Mouse (Mus musculus): ENCODE data around the gene Mier1.

Mier1 gene

DNA sequence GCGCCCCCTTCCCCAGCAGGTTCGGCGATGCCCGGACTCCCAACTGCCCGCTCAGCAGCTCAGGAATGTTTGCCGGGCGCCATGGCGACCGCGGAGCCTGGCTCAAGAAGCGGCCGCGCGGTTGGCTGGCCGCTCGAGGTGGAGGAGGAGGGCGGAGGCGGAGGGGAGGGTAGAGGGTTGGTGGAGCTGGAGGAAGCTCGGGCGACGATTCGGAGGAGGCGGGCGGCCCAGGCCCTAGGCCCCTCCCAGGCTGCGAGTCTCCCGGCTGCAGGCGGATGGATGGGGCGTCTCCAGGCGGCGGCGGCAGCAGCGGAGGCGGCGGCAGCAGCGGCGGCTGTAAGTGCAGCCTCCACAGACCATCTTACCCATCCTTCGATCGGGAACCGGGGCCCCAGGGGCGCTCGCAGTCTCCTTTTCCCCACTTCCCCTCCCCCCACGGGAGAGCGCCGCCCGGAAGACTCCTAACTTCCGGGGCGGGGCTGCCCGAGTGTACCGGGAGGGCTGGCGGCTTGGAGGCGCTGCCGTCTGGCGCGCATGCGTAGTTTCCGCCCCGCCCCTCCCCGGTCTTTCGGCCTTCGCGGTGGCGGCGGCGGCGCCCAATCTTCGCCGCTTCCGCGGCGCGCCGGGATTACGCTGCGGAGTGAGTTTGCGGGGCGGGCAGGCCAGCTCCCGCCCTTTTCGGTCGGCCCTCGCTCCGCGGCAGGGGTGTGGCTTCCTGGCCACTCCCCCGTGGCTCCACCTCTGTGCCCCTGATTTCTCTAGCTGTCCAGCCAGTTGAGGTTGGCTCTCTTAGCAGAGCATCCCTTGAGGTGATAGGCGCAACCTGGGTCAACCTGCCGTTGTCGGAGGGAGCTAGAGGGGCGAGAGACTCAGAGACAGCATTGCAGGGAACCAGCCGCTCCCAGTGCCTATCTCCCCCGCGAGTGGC lies at the start of gene Mier1, which contains the start of gene Wdr78:
Gene Mier1, plus strand, starts transcription at position 207 of the 928 bp plus-strand sequence.
Gene Wdr78, minus strand, starts transcription at position 372 of the 928 bp plus-strand sequence.
- peak; percentile 94 to 96 for DNase-seq (ENCODE audit: low spot score in 2 of 2)

DNA sequence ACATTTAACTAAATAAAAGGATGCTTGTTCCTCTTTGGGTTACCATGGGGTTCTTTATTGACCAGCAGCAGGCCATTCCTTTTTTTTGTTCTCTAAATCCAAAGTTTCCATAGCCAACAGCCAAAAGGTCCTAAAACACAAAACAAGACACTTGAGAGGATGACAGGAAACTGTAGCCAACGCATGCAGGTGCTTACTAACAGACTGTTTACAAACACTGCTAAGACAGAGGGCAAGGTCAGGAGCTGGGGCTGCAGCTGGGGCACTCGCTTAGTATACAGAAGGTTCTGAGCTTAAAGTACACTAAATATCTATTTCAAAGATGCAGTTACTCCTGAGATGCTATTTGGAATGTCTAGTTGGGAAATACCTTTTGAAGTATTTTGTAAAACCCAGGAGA lies 49.8 kb upstream of the Mier1 start:
- no peak for DNase-seq (ENCODE audit: low spot score in 2 of 2)

DNA sequence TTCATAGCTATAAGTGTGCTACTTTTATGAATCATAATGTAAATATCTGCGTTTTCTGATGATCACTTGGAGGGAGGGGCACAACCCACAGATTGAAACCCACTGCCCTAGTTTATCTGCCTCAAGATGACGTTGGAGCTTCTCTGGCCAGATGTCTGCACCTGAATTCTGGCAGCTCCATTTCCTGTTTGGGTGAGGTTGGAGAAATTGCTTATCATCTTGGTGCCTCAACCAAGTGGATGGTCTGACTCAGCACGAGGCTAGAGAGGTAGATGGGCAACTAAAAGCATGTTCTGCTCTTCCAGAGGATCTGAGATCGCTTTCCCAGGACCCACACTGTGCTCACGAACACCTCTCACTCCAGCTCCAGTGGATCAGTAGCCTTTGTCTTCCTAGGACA lies 49.2 kb upstream of the Mier1 start:
- DNase-seq (ENCODE audit: low spot score in 2 of 2), result no peak

DNA sequence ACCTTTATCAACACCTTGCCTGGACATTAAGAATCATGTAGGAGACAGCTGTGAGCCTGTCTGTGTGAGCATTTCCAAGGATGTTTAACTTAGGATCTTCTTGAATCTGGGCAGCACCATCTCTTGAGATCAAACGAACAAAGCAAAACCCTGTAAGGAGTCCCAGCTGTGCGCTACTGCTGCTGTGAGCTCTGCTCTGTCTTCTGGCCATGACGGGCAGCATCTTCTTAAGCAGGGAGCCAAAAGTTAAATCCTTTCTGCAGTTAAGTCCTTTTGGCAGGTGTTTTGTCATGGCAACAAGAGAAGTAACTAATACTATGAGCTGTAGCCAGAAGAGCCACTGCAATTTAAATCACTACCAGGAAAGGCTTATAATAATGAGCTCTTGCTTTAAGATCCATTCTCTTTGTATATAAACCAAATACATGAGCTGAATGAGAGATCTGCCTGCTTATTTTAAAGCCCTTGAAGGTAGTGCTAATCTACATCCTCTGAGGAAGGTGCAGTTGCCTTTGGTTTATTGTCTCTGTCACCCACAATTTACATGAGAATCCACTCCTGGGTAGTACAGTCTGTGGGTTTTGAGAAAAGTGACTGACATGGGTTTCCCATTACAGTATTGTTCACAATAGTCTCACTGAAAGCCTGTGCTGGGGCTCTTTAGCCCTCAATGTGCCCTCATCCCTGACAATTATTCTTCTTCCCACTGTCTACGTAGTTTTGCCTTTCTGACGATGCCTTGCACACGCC lies 46.1 kb upstream of the Mier1 start:
- DNase-seq (ENCODE audit: low spot score in 2 of 2), result no peak

- DNase-seq (ENCODE audit: low spot score in 2 of 2), result no peak
These were observed 43.6 kb upstream of the Mier1 start for GRCm38 (mm10) chr4:103070631-103071030.

DNA sequence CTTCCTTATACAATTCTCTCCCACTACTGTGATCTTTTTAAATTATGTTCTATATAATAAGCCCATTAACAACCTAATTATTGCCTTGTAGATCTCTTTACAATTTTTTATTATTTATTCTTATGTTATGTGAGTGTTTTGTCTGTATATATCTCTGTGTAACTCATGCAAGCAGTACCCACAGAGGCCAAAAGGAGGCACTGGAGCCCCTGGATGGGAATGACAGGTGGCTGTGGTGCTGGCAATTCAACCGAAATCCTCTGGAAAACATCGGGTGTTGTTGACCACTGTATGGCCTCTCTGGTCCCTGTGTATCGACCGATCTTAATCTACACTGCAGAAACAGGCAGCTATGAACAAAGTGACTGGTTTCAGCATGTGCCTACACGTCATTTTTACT lies 29.0 kb upstream of the Mier1 start:
- no peak for DNase-seq (ENCODE audit: low spot score in 2 of 2)

DNA sequence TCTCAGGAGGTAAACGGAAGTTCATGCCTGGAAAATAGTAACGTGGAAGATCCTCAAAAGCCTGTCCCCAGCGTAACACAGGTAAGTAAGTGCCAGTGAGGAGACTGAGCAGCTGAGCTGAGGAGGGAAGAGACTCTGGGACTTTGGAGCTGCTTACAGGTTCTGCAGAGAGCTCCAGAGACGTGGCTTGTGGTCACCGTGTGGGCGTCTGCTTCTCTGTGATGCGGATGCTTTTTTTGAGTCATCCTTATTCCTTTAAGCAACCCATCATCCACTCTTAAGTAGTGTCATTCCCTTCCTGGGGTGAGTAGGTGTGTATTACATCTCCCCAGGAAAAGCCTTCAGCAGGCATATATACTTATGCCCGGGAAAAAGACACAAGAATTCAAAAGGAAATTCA lies 18.3 kb upstream of the Mier1 start:
- DNase-seq (ENCODE audit: low spot score in 2 of 2), result no peak

DNA sequence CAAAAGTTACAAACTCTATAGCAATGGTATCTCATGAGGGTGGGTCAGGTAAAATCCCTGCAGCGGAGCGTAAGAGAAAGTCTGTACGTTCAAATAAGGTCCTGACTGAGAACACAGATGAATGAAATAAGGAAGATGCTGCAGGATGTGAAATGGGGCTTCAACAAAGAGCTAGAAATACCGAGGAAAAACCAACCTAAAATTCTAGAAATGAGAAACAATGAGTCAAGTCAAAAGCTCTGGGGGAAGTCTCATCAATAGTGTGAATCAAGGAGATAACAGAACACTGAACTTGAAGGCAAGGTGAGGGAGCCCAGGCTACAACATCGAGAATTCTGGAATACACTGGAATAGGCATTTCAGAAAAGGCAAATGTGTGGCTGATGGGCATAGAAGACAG lies 15.7 kb upstream of the Mier1 start:
- no peak for DNase-seq (ENCODE audit: low spot score in 2 of 2)

DNA sequence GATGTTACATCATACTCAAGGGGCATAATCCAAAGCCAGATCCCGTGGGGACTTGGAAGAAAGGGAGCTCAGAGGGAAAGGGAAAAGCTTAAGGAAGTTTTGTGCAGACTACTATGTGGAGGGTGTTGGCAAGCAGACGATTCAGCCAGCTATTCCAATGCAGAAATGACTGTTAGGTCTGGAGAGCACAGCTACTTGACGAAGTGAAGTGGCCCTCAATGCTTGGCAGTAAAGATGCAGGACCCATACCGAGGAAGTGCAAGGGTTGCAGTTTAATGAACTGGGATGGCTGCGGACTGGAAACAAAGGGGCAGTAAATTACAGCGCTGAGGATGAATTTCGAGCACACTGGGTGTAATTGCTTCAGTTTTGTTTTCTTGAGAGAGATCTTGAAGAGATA lies 1.5 kb upstream of the Mier1 start:
- DNase-seq (ENCODE audit: low spot score in 2 of 2), result no peak

GRCm38 (mm10) chr4:103113402-103113801 lies 788 bp upstream of the Mier1 start:
- DNase-seq (ENCODE audit: low spot score in 2 of 2), result no peak

- DNase-seq (ENCODE audit: low spot score in 2 of 2), result no peak
These were observed 4.7 kb downstream of the Mier1 start for GRCm38 (mm10) chr4:103118888-103119228.

- DNase-seq (ENCODE audit: low spot score in 2 of 2), result peak; percentile 77 to 83
These were observed 5.2 kb downstream of the Mier1 start for GRCm38 (mm10) chr4:103119229-103120027.

GRCm38 (mm10) chr4:103120028-103120384 lies 5.8 kb downstream of the Mier1 start:
- no peak for DNase-seq (ENCODE audit: low spot score in 2 of 2)

DNA sequence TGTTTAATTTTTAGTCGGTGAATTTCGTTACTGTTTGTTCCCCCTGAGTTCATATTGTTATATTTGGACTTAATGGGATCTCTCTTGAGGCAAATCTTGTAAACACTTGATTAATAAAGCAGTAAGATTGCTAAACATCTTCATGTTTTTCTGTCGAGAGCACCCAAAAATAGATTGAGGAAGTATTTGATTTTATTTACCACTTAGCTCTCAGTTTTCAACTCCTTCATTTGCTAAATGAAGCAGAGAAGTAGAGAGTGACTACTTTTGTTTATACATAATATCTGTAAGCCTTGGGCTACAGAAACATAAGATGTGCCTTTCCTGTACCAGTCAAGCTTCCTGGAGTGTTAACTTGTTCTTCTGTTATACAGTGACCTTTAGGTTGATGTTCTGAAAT lies 6.2 kb downstream of the Mier1 start:
- DNase-seq (ENCODE audit: low spot score in 2 of 2), result no peak

DNA sequence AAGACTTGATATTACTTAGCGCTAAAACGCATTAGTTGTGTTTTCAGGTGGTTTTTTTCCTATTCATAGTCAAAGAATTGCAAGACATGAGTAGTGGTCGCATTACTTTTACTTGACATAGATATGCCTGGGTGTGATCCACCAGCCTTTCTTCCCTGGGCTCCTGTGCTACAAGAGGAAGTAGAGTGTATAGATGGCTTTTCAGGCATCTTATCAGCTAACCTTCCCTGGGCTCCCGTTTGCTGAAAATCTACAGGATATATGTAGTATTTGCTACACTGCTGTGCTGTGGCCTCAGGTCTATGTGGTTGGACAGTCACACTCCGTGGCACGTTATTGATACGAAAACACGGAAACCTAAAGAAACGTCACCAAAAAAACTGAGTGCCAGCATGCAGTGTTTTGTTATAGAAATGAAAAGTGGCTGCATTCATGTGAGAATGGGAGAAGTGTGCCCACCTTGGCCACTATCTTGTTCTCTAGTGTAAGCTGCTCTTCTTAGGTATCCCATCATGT lies 6.7 kb downstream of the Mier1 start:
- DNase-seq (ENCODE audit: low spot score in 2 of 2), result no peak

- DNase-seq (ENCODE audit: low spot score in 2 of 2), result no peak
These were observed 8.9 kb downstream of the Mier1 start for GRCm38 (mm10) chr4:103123086-103123485.

GRCm38 (mm10) chr4:103123606-103124005 lies 9.4 kb downstream of the Mier1 start:
- DNase-seq (ENCODE audit: low spot score in 2 of 2), result no peak

DNA sequence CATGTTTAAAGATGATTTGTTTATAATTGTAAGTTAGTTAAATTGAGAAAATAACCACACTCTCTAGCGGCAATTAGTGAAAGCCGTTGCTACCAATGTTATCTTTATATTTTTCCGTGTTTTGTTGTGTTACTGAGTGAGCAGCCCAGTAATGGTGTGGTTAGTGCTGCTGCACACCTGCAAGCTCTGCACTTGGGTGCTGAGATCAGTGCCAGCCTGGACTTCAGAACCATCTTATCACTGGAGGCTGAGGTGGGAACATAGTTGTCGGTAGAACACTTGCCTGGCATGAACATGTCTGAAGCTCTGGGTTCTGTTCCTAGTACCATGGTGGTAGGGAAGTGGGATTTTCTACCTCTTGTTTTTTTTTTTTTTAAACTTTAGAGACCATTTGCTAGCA lies 12.3 kb downstream of the Mier1 start:
- no peak for DNase-seq (ENCODE audit: low spot score in 2 of 2)

DNA sequence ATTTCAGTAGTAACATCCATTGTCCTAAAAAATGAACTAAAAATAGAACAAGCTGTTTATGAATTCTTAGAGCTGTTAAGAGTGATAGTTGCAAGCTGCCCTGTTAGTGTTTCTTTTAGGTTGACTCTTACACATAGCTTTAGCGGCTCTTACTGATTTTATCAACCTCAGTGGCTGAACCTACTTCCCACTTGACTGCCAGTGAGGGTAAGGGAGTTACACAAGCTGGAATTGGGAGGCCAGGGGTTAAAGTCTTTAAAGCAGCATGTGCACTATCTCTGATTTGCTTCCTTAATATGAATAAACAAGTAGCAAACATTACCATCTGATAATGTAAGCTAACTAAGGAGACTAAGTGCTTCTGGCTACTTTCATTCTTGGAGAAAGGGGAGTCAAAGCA lies 22.8 kb downstream of the Mier1 start:
- DNase-seq (ENCODE audit: low spot score in 2 of 2), result no peak

- DNase-seq (ENCODE audit: low spot score in 2 of 2), result peak; percentile 32 to 82
These were observed 32.1 kb downstream of the Mier1 start for GRCm38 (mm10) chr4:103146339-103146738.

DNA sequence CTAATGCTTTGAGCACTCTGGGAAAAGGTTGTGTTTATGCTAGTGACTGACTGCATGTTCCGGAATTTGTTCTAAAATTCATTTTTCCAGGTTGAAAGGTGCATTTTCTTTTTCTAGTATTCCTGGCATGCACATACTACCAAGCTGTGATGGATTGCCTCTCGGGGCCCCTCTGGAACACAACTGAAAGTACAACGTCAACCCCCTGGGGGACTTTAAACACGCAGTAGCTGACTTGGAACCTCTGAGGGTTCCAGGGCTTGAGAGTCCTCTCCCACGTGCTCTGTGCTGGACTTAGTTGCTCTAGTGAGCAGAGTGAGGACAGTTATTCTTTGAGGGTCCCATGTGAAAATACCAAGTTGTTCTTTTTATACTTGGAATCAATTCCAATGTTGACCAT lies 37.8 kb downstream of the Mier1 start:
- DNase-seq (ENCODE audit: low spot score in 2 of 2), result no peak

DNA sequence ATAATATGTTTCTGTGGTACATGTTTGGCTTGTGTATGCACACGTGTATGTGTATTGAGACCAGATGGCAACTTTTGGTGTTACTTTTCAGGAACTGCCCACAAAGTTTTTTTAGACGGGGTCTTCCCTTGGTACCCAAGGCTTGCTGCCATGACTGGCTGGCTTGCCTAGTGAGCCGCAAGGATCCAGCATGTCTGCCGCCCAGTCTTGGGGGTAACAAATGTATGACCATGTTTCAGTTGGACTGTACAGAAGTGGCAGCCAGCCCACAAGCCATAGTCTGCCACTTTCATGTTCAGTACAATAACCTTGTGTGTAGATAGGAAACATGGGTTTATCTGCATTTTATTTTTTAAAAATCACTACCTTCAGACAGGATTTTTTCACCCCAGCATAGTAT lies 44.6 kb downstream of the Mier1 start:
- no peak for DNase-seq (ENCODE audit: low spot score in 2 of 2)
